Mouse (Mus musculus): ENCODE results near the gene Slc35f6. TPM values are rescaled to one million over a fixed set of nuclear protein-coding genes. Genes with fewer than 3 reads are reported as not detected.

The Slc35f6 gene
- total and polyA plus RNA-seq, 2 experiments from 2014 or later = 25.1 to 65.3 TPM

DNA sequence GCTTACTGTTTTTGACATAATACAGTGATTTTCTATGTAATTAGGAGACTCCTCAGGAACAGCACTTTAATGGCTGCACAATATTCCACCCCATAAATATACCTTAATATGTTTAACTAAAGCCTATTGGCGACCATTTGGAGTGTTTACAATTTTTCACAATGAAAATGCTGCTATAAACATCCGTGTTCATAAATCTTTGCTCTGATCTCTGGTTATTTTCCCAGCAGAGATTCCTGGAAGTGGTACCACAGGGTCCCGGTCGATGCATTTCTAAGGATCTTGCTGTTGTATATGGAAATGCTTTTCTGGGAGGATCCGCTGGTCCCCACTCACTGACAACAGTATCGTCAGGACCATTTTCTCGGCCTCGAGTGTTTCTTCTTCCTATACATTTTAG is 34.5 kb upstream of the Slc35f6 start:
- WGBS = 81% methylated on average over 8 of the region's 8 CpGs
- Histone ChIP-seq H3K4me1 (ENCODE audit: insufficient read depth, low read length) (no peaks in the 10 kb centered on the region), H3K4me2 (ENCODE audit: low read depth, low read length, poor library complexity, severe bottlenecking) (no peak overlapping the region), H3K9ac (replicated peaks; ENCODE audit: low read length, poor library complexity, severe bottlenecking) (no peak overlapping the region), H3K36me3 (ENCODE audit: insufficient read depth, low read length) (no peaks in the 10 kb centered on the region), H3K27ac (ENCODE audit: low read depth, low read length) (no peak overlapping the region), H3K4me3 (ENCODE audit: low read depth, low read length) (no peak overlapping the region), H3K9me3 (ENCODE audit: low read length) (no peaks in the 10 kb centered on the region), H3K27me3 (ENCODE audit: insufficient read depth, low read length) (no peaks in the 10 kb centered on the region)
- ATAC-seq (ENCODE audit: low FRiP score) = no peak
- DNase-seq (ENCODE audit: low spot score) = no peak
- TF ChIP-seq CTCF (IDR thresholded peaks at IDR 0.05) = no peak

DNA sequence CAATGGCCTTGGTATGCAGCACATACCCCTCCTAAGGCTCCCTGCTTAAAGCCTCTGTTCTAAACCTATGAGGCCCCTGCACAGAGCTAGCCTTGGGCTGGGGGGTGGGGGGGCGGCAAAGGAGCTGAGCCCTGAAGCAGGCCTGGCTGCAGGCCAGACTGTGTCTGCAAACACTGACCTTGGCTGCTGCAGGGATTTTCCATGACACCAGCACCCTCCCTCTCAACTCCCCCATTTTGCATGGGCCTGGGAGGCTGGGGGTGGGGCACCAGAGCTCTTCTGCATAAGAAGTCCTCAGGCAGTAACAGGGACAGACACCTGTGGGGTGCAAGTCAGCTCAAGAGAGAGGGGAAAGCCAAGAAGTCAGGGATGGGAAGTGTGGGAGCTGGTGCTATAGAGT is 33.5 kb upstream of the Slc35f6 start:
- Histone ChIP-seq H3K9ac (replicated peaks; ENCODE audit: low read length, poor library complexity, severe bottlenecking) (no peak overlapping the region), H3K9me3 (ENCODE audit: low read length) (no peaks in the 10 kb centered on the region), H3K36me3 (ENCODE audit: insufficient read depth, low read length) (no peaks in the 10 kb centered on the region), H3K4me1 (ENCODE audit: insufficient read depth, low read length) (no peaks in the 10 kb centered on the region), H3K27ac (ENCODE audit: low read depth, low read length) (no peak overlapping the region), H3K4me3 (ENCODE audit: low read depth, low read length) (no peak overlapping the region), H3K27me3 (ENCODE audit: insufficient read depth, low read length) (no peaks in the 10 kb centered on the region), H3K4me2 (ENCODE audit: low read depth, low read length, poor library complexity, severe bottlenecking) (no peak overlapping the region)
- DNase-seq (ENCODE audit: low spot score) (peak; percentile 50), ATAC-seq (ENCODE audit: low FRiP score) (no peak)
- no peak for TF ChIP-seq CTCF (IDR thresholded peaks at IDR 0.05)
- 25% methylated on average over 1 of the region's 1 CpGs for WGBS

- WGBS = 45% methylated on average over 6 of the region's 6 CpGs
- Histone ChIP-seq H3K9ac (replicated peaks; ENCODE audit: low read length, poor library complexity, severe bottlenecking) (no peak overlapping the region), H3K9me3 (ENCODE audit: low read length) (no peaks in the 10 kb centered on the region), H3K4me2 (ENCODE audit: low read depth, low read length, poor library complexity, severe bottlenecking) (no peak overlapping the region), H3K4me1 (ENCODE audit: insufficient read depth, low read length) (no peaks in the 10 kb centered on the region), H3K27me3 (ENCODE audit: insufficient read depth, low read length) (no peaks in the 10 kb centered on the region), H3K27ac (ENCODE audit: low read depth, low read length) (no peak overlapping the region), H3K4me3 (ENCODE audit: low read depth, low read length) (no peak overlapping the region), H3K36me3 (ENCODE audit: insufficient read depth, low read length) (no peaks in the 10 kb centered on the region)
- ATAC-seq (ENCODE audit: low FRiP score) = no peak
- TF ChIP-seq CTCF (IDR thresholded peaks at IDR 0.05) = no peak
- DNase-seq (ENCODE audit: low spot score) = no peak
Observed at GRCm38 (mm10) chr5:30615416-30615815, 32.3 kb upstream of the Slc35f6 start.

DNA sequence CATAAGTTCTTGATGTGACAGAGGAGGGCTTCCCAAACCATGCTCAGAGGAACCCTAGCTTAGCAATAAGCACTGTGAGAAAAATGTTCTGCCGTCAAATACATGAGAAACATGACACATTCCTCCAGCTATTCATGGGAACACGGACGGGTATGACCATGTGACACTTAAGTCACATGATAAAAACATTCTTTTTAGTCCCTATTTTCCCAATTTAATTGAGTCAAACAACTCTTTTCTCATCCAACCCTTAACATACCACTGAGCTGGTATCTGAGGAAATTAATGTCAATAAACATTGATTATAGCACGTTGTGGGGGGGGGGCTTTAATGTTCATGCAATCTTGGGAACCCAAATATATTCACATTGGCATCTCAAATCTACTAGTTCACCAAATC is 31.9 kb upstream of the Slc35f6 start:
- TF ChIP-seq CTCF (IDR thresholded peaks at IDR 0.05) = no peak
- DNase-seq (ENCODE audit: low spot score) (no peak), ATAC-seq (ENCODE audit: low FRiP score) (no peak)
- Histone ChIP-seq H3K27me3 (ENCODE audit: insufficient read depth, low read length) (no peaks in the 10 kb centered on the region), H3K9me3 (ENCODE audit: low read length) (no peaks in the 10 kb centered on the region), H3K4me3 (ENCODE audit: low read depth, low read length) (no peak overlapping the region), H3K4me2 (ENCODE audit: low read depth, low read length, poor library complexity, severe bottlenecking) (no peak overlapping the region), H3K4me1 (ENCODE audit: insufficient read depth, low read length) (no peaks in the 10 kb centered on the region), H3K36me3 (ENCODE audit: insufficient read depth, low read length) (no peaks in the 10 kb centered on the region), H3K9ac (replicated peaks; ENCODE audit: low read length, poor library complexity, severe bottlenecking) (no peak overlapping the region), H3K27ac (ENCODE audit: low read depth, low read length) (no peak overlapping the region)
- WGBS = 81% methylated on average over 4 of the region's 4 CpGs

DNA sequence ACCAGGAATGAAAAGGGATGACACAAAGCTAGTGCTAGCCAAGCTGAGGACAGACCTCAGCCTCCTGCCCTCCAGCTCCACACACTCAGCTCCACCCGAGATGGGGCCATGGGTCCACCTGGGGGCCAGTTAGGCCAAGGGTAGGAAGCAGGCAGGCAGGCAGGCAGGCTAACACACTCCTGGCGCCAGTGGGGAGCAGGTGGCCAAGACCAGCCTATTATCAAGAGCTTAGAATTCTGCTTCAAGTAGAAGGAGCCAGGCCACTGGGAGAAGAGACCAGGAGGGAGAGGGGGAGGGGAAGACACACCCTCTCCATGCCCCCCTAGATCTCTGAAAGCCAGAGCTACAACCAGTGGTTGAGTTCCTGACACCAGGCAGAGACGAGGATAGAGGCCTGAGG is 31.1 kb upstream of the Slc35f6 start:
- H3K9me3 ChIP-seq (ENCODE audit: low read length) = no peaks in the 10 kb centered on the region
- H3K27ac ChIP-seq (ENCODE audit: low read depth, low read length) = no peak overlapping the region
- ATAC-seq (ENCODE audit: low FRiP score) = no peak
- no peak for TF ChIP-seq CTCF (IDR thresholded peaks at IDR 0.05)
- DNase-seq (ENCODE audit: low spot score) = no peak
- peaks cover 6% of the 10 kb centered on the region for H3K27me3 ChIP-seq (ENCODE audit: insufficient read depth, low read length)
- no peak overlapping the region for H3K4me3 ChIP-seq (ENCODE audit: low read depth, low read length)
- H3K4me1 ChIP-seq (ENCODE audit: insufficient read depth, low read length) = no peaks in the 10 kb centered on the region
- 25% methylated on average over 3 of the region's 3 CpGs for WGBS
- no peak overlapping the region for H3K9ac ChIP-seq (replicated peaks; ENCODE audit: low read length, poor library complexity, severe bottlenecking)
- H3K36me3 ChIP-seq (ENCODE audit: insufficient read depth, low read length) = no peaks in the 10 kb centered on the region
- H3K4me2 ChIP-seq (ENCODE audit: low read depth, low read length, poor library complexity, severe bottlenecking) = no peak overlapping the region

DNA sequence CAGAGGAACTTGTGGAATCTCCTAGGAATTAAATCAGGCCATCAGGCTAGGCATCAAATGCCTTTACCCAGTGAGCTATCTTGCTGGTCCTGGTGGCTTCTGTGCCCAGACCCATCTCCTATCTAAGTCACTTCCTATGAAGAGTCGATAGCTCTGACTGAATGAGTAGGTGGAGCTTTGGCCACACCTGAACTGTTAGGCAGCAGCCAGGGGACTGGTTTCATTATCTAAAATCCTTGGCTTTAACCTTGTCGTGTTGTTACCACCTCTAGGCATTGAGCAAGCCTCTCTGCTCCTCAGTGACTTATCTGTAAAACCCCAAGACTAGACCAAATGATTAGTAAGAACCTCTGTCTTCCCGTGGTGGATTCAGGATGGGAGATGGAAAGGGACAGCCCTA is 30.4 kb upstream of the Slc35f6 start:
- Histone ChIP-seq H3K4me2 (ENCODE audit: low read depth, low read length, poor library complexity, severe bottlenecking) (no peak overlapping the region), H3K9ac (replicated peaks; ENCODE audit: low read length, poor library complexity, severe bottlenecking) (no peak overlapping the region), H3K4me1 (ENCODE audit: insufficient read depth, low read length) (peaks cover 3% of the 10 kb centered on the region; the same call in 1 of the 2 replicates), H3K27ac (ENCODE audit: low read depth, low read length) (no peak overlapping the region), H3K4me3 (ENCODE audit: low read depth, low read length) (no peak overlapping the region), H3K27me3 (ENCODE audit: insufficient read depth, low read length) (peaks cover 8% of the 10 kb centered on the region), H3K9me3 (ENCODE audit: low read length) (no peaks in the 10 kb centered on the region), H3K36me3 (ENCODE audit: insufficient read depth, low read length) (no peaks in the 10 kb centered on the region)
- WGBS = 36% methylated on average over 3 of the region's 3 CpGs
- ATAC-seq (ENCODE audit: low FRiP score) (no peak), DNase-seq (ENCODE audit: low spot score) (no peak)
- TF ChIP-seq CTCF (IDR thresholded peaks at IDR 0.05) = no peak
